Mouse (Mus musculus): ENCODE results near the gene Entpd8. TPM values are rescaled to one million over a fixed set of nuclear protein-coding genes. Genes with fewer than 3 reads are reported as not detected.

Gene Entpd8
- polyA plus RNA-seq (2012; rRNA removed) = 0.03 and 0.07 TPM in 2 replicates

DNA sequence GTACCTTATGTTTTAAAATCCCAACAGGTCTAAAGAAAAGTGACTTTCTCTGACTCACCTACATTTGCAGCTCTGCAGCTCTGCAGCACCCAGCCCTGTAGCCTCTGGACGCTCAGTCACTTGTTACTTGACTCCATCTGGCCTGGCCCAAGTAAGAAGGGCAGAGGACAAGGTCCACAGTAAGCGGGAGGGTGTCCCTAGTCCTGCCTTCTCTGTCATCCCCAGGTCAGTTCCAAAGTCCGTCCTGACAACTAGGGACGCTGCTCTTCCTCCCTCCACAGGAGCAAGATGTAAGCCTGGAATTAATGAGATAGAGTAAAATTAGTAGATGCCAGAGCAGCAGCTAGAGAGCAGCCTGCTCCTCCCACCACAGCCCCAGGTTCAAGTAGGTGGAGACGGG is at the start of gene Entpd8:
Entpd8 (plus strand) TSS at position 229 of the 400 bp plus-strand sequence.
- DNase-seq (ENCODE audit: low spot score) = no peak

- DNase-seq (ENCODE audit: low spot score) = no peak
Observed at GRCm38 (mm10) chr2:25034994-25035393, 45.1 kb upstream of the Entpd8 start.

- DNase-seq (ENCODE audit: low spot score) = no peak
Observed at GRCm38 (mm10) chr2:25040089-25040488, 40.0 kb upstream of the Entpd8 start.

GRCm38 (mm10) chr2:25050921-25051320 is 29.2 kb upstream of the Entpd8 start:
- no peak for DNase-seq (ENCODE audit: low spot score)

- no peak for DNase-seq (ENCODE audit: low spot score)
Observed at GRCm38 (mm10) chr2:25051450-25051849, 28.7 kb upstream of the Entpd8 start.

GRCm38 (mm10) chr2:25053101-25053500 is 27.0 kb upstream of the Entpd8 start:
- no peak for DNase-seq (ENCODE audit: low spot score)

- DNase-seq (ENCODE audit: low spot score) = peak; percentile 69
Observed at GRCm38 (mm10) chr2:25054221-25055067, 25.7 kb upstream of the Entpd8 start, which contains the start of gene Nsmf. Gene Nsmf, plus strand, starts transcription at chr2:25054355.

DNA sequence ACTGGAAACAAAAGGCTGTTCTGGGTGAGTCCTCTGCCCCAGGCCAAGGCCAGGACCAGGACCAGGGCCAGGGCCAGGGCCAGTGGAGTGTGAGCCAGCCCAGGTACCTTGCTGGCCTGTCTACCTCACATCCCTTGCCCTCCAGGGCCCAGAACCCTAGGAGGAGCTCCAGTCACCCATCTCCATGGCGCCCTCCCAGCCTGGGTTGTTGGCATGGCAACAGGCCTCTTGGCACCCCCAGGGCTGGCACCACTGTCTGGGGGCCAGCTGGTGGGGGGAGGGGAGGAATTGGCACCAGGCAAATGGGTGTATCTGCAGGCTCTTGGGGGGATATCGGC is 25.1 kb upstream of the Entpd8 start:
- no peak for DNase-seq (ENCODE audit: low spot score)

- DNase-seq (ENCODE audit: low spot score) = no peak
Observed at GRCm38 (mm10) chr2:25055409-25056155, 24.5 kb upstream of the Entpd8 start.

GRCm38 (mm10) chr2:25058926-25059325 is 21.2 kb upstream of the Entpd8 start:
- no peak for DNase-seq (ENCODE audit: low spot score)

- no peak for DNase-seq (ENCODE audit: low spot score)
Observed at GRCm38 (mm10) chr2:25063523-25063922, 16.6 kb upstream of the Entpd8 start.

GRCm38 (mm10) chr2:25064285-25064684 is 15.8 kb upstream of the Entpd8 start:
- no peak for DNase-seq (ENCODE audit: low spot score)

DNA sequence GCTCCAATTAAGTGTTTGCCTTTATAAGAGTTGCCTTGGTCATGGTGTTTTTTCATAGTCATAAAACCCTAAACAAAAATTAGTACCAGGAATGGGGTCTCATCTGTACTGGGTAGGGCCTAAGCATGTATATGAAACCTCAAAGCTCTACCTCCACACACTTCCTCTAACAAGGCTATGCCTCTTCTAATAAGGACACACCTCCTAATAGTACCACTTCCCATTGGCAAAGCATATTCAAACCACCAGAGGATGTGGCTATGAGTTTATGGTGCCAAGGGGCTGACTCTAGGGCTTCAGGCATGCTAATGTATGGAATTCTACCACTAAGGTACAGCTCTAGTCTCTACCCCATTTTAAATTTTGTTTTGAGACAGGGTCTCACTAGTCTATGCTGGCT is 14.6 kb upstream of the Entpd8 start:
- DNase-seq (ENCODE audit: low spot score) = no peak

- DNase-seq (ENCODE audit: low spot score) = no peak
Observed at GRCm38 (mm10) chr2:25066552-25066951, 13.6 kb upstream of the Entpd8 start.

DNA sequence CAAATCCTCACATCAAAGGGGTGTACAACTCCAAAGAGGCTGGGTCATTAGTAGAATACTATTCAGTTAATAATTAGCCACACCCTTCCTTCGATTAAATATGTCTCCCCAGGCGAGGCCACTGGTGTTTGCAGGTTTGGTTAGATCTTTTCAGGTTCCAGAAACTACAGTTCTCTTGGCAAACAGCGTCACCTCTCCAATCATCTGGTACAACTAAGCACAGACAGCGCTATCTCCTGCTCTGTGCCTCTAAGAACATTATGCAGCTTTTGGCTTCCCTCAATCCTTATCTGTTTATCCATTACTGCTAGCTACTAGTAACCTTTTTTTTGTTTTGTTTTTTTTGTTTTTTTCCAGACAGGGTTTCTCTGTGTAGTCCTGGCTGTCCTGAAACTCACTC is 10.6 kb upstream of the Entpd8 start:
- DNase-seq (ENCODE audit: low spot score) = no peak

- no peak for DNase-seq (ENCODE audit: low spot score)
Observed at GRCm38 (mm10) chr2:25072398-25072797, 7.7 kb upstream of the Entpd8 start.

GRCm38 (mm10) chr2:25075506-25075905 is 4.6 kb upstream of the Entpd8 start:
- no peak for DNase-seq (ENCODE audit: low spot score)

GRCm38 (mm10) chr2:25078967-25079366 is 1.1 kb upstream of the Entpd8 start:
- DNase-seq (ENCODE audit: low spot score) = no peak

- DNase-seq (ENCODE audit: low spot score) = no peak
Observed at GRCm38 (mm10) chr2:25083697-25084096, 3.6 kb downstream of the Entpd8 start.

GRCm38 (mm10) chr2:25085571-25085970 is 5.5 kb downstream of the Entpd8 start:
- no peak for DNase-seq (ENCODE audit: low spot score)

DNA sequence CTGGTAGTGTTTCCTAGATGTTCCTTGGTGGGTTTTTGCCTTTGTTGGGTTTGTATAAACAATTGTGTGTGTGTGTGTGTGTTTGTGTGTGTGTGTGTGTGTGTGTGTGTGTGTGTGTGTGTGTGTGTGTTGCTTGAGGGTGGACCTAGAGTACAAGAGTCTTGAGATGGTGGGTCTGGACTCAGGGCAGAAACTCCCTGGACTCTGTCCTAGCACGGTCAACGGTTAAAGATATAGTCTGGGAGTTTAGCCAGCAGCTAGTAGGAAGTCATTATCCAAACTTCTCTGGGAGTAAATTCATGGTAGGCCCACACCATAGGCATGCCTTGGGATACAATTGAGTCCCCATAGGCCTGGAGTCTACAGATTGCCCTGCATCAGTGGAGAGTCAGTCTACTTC is 7.7 kb downstream of the Entpd8 start:
- no peak for DNase-seq (ENCODE audit: low spot score)

- no peak for DNase-seq (ENCODE audit: low spot score)
Observed at GRCm38 (mm10) chr2:25088636-25089035, 8.5 kb downstream of the Entpd8 start.

- DNase-seq (ENCODE audit: low spot score) = no peak
Observed at GRCm38 (mm10) chr2:25094785-25095108, 14.6 kb downstream of the Entpd8 start.

Data from urinary bladder, adult 2 months (tissue).